Mouse (Mus musculus) heart, embryonic 10.5 days (tissue): ENCODE measurements around the gene Rpia. TPM values are rescaled to one million over a fixed set of nuclear protein-coding genes. Genes with fewer than 3 reads are reported as not detected.
"Not testable (repeated sequence)": the region's sequence is repeated elsewhere in the genome, so short reads cannot be mapped to it uniquely, and the experiment has no call there.

Source experiments
- DNase-seq: peaks from one replicate; pipeline ENCODE4 v3.0.0-alpha.2; 2017; ENCODE audit warnings: low spot score
- H3K27ac ChIP-seq: fragments of 300-500 bp; sonication (generic); 2 replicates; pipeline ENCODE4 v1.5.1; 2016; ENCODE audit warnings: mild to moderate bottlenecking
- H3K27me3 ChIP-seq: fragments of 300-500 bp; sonication (generic); 2 replicates; pipeline ENCODE4 v1.6.1; 2016; ENCODE audit warnings: mild to moderate bottlenecking; ENCODE audit not compliant: poor library complexity, insufficient read depth, severe bottlenecking
- H3K36me3 ChIP-seq: fragments of 300-500 bp; sonication (generic); 2 replicates; pipeline ENCODE4 v1.6.1; 2016; ENCODE audit warnings: mild to moderate bottlenecking, moderate library complexity
- H3K4me1 ChIP-seq: fragments of 300-500 bp; sonication (generic); 2 replicates; pipeline ENCODE4 v1.6.1; 2016; ENCODE audit warnings: mild to moderate bottlenecking
- H3K4me3 ChIP-seq: fragments of 300-500 bp; sonication (generic); 2 replicates; pipeline ENCODE4 v1.5.1; 2016; ENCODE audit warnings: mild to moderate bottlenecking, moderate library complexity
- H3K9me3 ChIP-seq: fragments of 300-500 bp; sonication (generic); 2 replicates; pipeline ENCODE4 v1.6.1; 2016; ENCODE audit warnings: mild to moderate bottlenecking, moderate library complexity
- WGBS: fragments of 180-500 bp; shearing (Covaris S2); methylation state at CpG from one replicate; pipeline ENCODE4 v1.1.7; 2016; 5-methylcytosine and 5-hydroxymethylcytosine counted together
- polyA plus RNA-seq: library from polyadenylated mRNA; unstranded; fragments of >200 nt; fragmentation: Nextera tagmentation; extraction: Ambion mirVana; gene quantifications from 2 replicates; pipeline ENCODE4 v1.2.1, GENCODE M21; 2016

Rpia gene
- 1.2 and 1.6 TPM in 2 replicates for polyA plus RNA-seq

DNA sequence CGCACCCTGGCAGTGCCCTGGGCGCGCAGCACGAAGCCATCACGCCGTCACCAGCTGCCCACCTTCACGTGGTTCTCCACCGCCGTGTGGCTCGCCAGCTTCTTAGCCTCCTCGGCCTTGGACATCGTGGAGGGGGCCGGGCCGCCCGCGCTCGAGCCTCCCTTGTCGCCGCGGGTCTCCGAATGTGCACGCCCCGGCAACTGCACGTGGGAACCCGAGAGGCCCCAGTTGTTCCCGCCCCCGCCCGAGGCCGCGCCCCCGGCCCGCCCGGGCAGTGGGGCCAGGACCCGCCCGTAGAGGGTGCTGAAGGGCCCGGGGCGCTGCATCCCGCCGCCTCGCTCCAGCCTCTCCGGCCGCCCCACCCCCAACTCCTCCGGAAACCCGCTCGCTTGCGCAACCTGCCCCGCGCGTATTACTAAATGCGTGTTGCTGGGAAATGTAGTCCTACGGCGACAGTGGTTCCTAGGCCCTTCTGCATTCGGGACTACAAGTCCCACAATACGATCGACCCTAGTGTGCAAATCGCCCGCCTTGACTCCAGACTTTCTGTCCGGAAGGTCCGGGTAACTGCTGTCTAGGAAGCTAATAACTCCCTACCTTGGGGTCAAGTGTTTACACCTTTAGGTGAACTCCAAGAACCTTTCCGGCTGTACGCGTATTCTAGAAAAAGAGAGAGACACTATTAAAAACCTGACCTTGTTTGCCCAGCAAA is at the start of gene Rpia:
Gene Rpia (minus strand): TSS at position 409 of the 712 bp plus-strand sequence.
- Histone ChIP-seq H3K27ac (peak within 1 kb of the TSS; percentile 91), H3K4me3 (peak within 1 kb of the TSS; percentile 72), H3K27me3 (no peaks in the 10 kb centered on the region), H3K36me3 (no peaks in the 10 kb centered on the region), H3K4me1 (peaks cover 23% of the 10 kb centered on the region), H3K9me3 (no peaks in the 10 kb centered on the region)
- WGBS, result under 1% methylated on average over 62 of the region's 62 CpGs
- DNase-seq, result peak; percentile 99

DNA sequence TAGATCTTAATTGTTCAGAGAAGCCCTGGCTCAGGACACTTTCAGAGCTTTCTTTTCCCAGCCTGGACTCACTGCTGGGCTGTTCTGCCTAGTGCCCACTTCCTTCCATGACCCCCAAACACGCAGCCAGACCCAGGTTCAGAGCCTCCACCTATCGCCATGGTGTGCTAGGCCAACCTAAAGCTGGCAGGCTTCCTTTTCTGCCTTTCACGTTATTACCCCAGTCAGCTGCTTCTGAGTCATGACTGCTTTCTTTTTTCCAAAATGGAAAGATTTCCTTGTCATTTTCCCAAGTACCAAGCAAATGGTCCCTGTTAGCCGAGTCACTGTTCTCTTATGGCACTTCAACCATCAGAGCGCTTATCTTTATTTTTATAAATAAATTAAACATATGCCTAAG is 48.2 kb upstream of the Rpia start:
- H3K36me3 ChIP-seq, result no peaks in the 10 kb centered on the region
- H3K27me3 ChIP-seq, result no peaks in the 10 kb centered on the region
- 67% methylated on average over 5 of the region's 5 CpGs for WGBS
- no peak for DNase-seq
- H3K4me3 ChIP-seq, result no peak overlapping the region
- H3K4me1 ChIP-seq, result peaks cover 6% of the 10 kb centered on the region
- H3K27ac ChIP-seq, result no peak overlapping the region
- no peaks in the 10 kb centered on the region for H3K9me3 ChIP-seq

DNA sequence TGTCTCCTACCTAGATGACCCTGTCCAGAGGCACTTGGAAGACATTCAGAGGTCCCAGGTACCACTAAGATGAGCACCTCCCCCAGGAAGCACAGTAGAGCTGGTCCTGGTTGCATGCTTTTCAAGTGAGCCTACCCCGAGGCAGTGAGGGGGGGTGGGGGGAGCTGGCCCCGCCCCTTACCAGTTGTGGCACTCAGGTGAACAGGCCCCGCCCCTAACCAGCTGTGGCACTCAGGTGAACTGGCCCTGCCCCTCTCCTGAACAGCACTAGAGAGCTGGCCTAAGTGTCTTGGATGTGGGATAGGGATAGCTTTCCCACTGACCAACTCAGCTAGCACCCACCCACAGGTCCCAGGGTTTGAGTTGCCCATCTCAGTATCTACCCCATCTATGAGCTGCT is 46.5 kb upstream of the Rpia start:
- WGBS, result 38% methylated on average over 3 of the region's 3 CpGs
- H3K4me3 ChIP-seq, result no peak overlapping the region
- H3K27ac ChIP-seq, result no peak overlapping the region
- H3K27me3 ChIP-seq, result no peaks in the 10 kb centered on the region
- no peaks in the 10 kb centered on the region for H3K36me3 ChIP-seq
- no peak for DNase-seq
- H3K4me1 ChIP-seq, result peaks cover 5% of the 10 kb centered on the region
- no peaks in the 10 kb centered on the region for H3K9me3 ChIP-seq

DNA sequence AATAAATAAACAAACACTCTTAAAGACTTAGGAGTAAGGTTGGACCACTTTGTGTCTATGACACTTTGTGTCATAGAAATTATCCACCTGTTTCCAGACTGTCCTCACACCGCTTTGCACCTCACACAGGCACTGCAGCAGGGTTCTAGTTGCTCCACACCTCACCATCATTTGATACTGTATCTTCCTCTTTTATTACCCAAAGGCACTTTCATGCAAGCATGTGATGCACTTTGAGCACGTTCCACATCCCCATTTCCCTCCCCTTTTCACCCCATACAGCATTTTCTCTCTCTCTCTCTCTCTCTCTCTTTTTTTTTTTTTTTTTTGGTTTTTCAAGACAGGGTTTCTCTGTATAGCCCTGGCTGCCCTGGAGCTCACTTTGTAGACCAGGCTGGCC is 45.3 kb upstream of the Rpia start:
- H3K27ac ChIP-seq, result no peak overlapping the region
- 89% methylated on average over 2 of the region's 2 CpGs for whole genome bisulfite sequencing
- no peak for DNase-seq

DNA sequence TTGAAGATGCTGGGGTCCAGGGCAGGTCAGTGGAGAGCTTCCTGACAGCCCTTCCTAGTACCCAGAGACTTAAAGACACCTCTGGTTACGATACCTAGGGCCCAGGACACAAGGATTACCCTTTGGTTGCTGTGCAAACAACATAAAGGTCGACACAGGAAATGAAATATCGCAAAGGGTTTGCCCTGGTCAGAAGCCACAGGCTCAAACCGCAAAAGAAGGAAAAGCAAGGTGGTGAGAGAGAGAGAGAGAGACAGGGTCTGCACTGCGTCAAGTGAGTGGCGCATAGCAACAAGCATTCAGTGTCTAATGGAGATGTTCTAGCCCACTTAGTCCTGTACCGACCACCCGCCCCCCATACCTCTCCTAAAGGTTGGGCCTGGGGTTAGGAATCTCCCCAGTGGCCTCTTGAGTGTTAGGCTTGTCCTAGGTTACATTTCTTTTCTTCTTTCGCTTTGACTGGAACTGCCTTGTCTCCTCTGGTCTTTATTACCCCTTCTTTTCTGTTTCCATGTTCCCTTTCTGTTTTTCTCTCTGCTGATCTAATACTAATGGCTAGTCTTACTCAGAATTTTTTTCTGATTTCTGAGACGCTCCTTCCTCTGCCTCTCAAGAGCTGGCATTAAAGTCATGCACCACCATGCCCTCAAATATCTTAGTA is 39.3 kb upstream of the Rpia start:
- no peaks in the 10 kb centered on the region for H3K9me3 ChIP-seq
- no peaks in the 10 kb centered on the region for H3K36me3 ChIP-seq
- WGBS, result 61% methylated on average over 10 of the region's 10 CpGs
- H3K27me3 ChIP-seq, result no peaks in the 10 kb centered on the region
- H3K27ac ChIP-seq, result no peak overlapping the region
- H3K4me3 ChIP-seq, result no peak overlapping the region
- peaks cover 8% of the 10 kb centered on the region; the same call in 1 of the 2 replicates for H3K4me1 ChIP-seq
- DNase-seq, result no peak

More for the DNA sequence above, 45.3 kb upstream of the Rpia start:
- no peaks in the 10 kb centered on the region for H3K27me3 ChIP-seq
- no peaks in the 10 kb centered on the region for H3K4me1 ChIP-seq
- no peaks in the 10 kb centered on the region for H3K36me3 ChIP-seq
- H3K4me3 ChIP-seq, result no peak overlapping the region
- no peaks in the 10 kb centered on the region for H3K9me3 ChIP-seq

DNA sequence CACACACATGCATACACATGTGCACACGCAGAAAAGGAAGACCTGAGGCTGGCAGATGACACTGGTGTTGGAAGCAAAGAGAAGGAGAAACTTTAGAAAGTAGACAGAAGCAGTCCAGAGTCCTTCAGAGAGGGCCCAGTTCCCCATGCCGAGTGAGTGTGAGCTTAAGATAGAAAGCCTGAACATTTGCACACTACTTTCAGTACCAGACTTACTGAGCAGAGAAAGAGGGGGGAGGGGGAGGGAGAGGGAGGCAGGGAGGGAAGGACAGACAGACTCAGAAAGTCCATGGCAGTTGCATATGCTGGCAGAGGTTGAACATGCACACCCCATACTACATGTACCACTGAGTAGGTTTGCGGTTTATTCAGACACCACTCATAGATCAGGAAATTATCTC is 38.5 kb upstream of the Rpia start:
- WGBS, result 68% methylated on average over 3 of the region's 3 CpGs
- no peak for DNase-seq
- no peaks in the 10 kb centered on the region for H3K36me3 ChIP-seq
- no peaks in the 10 kb centered on the region for H3K9me3 ChIP-seq
- H3K27ac ChIP-seq, result no peak overlapping the region
- no peak overlapping the region for H3K4me3 ChIP-seq
- H3K27me3 ChIP-seq, result no peaks in the 10 kb centered on the region
- H3K4me1 ChIP-seq, result peaks cover 8% of the 10 kb centered on the region; the same call in 1 of the 2 replicates

DNA sequence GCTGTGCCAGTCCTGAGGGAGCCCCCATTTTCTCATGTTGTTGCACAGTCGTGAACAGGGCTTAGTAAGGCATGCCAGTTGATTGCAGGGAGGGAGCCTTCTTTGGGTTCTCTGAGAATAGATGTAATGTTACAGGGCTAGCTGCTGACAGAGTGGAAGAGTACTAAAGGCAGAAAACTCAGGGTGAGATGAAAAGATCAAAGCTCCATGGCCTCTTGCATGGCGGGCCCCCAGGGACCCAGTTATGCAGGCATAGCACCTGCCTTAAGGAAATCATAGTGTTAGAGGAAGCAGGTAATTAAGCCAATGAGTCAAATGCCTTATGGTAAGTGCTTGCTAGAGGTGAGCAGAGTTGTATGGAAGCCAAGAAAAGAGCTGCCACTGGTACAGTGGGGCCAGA is 37.4 kb upstream of the Rpia start:
- DNase-seq, result no peak
- peaks cover 8% of the 10 kb centered on the region; the same call in 1 of the 2 replicates for H3K4me1 ChIP-seq
- no peak overlapping the region for H3K27ac ChIP-seq
- H3K9me3 ChIP-seq, result no peaks in the 10 kb centered on the region
- no peaks in the 10 kb centered on the region for H3K27me3 ChIP-seq
- no peaks in the 10 kb centered on the region for H3K36me3 ChIP-seq
- no peak overlapping the region for H3K4me3 ChIP-seq
- WGBS, result 58% methylated on average over 2 of the region's 2 CpGs

DNA sequence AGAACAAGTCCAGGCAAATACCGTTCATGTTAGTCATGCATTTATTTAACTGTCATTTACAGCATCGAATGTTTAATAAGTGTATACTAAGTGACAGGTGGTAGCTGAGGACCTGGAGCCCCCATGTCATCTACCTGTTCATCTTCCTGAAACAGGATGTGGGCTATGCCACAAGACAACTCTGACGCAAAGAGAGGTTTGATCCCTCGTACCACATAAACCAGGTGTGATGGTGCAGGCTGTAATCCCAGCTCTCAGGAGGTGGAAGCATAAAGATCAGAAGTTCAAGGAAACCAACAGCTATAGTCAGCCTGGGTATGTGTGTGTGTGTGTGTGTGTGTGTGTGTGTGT is 32.9 kb upstream of the Rpia start:
- Histone ChIP-seq H3K4me3 (peak overlapping the region; percentile 60), H3K27me3 (no peaks in the 10 kb centered on the region), H3K36me3 (no peaks in the 10 kb centered on the region), H3K9me3 (no peaks in the 10 kb centered on the region), H3K27ac (peak overlapping the region; percentile 82; the same call in 1 of the 2 replicates), H3K4me1 (peaks cover 17% of the 10 kb centered on the region)
- 53% methylated on average over 4 of the region's 4 CpGs for whole genome bisulfite sequencing
- DNase-seq, result peak; percentile 64

DNA sequence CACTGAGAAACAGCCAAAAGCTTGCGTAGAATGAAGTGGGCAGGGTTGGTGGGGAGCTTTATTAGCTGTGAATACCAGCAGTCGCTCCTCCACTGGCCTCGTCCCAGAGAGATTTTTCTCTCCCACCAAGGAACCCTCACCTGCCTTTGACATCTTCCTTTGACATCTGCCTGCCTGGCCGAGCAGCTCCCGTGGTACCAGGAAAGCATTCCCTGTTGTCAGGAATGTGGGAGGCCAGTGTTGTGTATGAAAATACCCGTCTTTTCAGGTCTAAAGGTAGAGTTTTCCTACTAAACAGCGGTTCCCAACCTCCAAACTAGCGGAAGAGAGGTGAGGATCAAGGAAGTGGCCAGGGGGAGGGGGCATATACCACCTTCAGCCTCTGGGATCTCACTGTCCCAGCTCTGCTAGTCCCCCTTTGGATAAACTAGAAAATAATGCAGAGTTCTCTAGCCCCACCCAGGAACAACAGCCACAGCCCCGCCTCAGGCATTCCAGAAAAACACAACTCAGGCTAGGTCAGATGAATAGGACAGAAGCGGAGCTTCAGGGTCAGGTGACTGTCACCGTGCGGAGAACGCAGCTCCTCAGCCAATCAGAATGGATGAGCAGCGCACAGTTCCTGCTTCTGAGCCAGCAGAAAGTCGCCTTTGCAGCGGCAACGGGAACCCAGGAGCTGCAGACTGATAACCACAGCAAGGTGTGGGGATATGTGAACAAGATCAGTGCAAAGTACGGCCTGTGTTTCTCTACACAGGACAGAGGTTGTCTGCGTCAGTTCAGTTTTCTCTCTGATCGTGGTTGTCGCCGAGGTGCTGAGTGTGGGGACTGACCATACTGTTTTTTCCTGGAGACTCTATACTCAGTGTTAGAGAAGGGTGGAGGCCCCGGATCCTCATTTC is 32.3 kb upstream of the Rpia start:
- peaks cover 17% of the 10 kb centered on the region for H3K4me1 ChIP-seq
- H3K4me3 ChIP-seq, result peak overlapping the region; percentile 60
- H3K36me3 ChIP-seq, result no peaks in the 10 kb centered on the region
- DNase-seq, result peak; percentile 91
- 9% methylated on average over 23 of the region's 23 CpGs for WGBS
- peak overlapping the region; percentile 82 for H3K27ac ChIP-seq
- H3K27me3 ChIP-seq, result no peaks in the 10 kb centered on the region
- no peaks in the 10 kb centered on the region for H3K9me3 ChIP-seq

DNA sequence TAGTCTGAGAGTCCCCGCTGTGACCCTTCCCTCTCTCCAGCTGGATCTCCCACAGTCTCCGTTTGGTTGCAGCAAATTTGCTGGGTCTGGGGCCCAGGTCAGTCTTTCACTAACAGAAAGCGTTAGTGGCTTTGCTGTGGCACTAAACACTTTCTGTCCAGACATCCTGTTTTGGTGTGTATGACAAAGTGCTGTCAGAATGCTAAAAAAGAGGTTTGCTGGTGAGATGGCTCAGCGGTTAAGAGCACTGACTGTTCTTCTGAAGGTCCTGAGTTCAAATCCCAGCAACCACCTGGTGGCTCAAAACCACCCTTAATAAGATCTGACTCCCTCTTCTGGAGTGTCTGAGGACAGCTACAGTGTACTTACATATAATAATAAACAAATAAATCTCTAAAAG is 31.2 kb upstream of the Rpia start:
- WGBS, result 77% methylated on average over 4 of the region's 4 CpGs
- H3K4me3 ChIP-seq, H3K27me3 ChIP-seq, H3K36me3 ChIP-seq, H3K9me3 ChIP-seq: not testable (repeated sequence)
- Histone ChIP-seq H3K4me1 (peaks cover 17% of the 10 kb centered on the region), H3K27ac (0 out of 2 replicates have a peak overlapping the region, but pooled peaks have one; percentile 42)
- DNase-seq, result peak; percentile 51

DNA sequence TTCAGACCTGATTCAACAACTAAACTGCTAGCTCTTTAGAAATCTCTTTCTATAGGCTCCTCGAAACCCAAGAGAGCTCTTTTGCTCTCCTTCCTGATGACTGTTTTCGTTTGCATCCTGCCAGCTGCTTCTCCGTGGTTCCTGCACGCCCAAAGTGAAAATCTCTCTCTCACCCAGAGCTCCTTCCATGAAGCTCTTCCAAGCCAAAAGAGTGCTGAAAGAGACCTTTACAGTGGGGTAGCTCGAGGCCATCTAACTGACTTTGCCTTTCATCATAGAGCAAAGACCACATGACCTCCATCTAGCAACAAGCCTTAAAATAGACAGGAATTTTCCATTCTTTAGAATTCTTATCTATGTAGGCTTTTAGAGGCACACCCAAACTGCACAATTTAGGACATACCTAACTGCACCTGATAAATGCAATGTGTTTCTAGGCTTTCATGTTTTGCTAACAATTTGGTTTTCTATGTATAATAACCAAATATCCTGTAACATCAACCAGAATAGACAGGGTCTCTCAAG is 30.4 kb upstream of the Rpia start:
- peak; percentile 30 for DNase-seq
- 52% methylated on average over 5 of the region's 5 CpGs for WGBS
- Histone ChIP-seq H3K27ac (peak overlapping the region; percentile 67; the same call in 1 of the 2 replicates), H3K36me3 (no peaks in the 10 kb centered on the region), H3K4me1 (peaks cover 17% of the 10 kb centered on the region), H3K4me3 (no peak overlapping the region), H3K9me3 (no peaks in the 10 kb centered on the region), H3K27me3 (no peaks in the 10 kb centered on the region)

DNA sequence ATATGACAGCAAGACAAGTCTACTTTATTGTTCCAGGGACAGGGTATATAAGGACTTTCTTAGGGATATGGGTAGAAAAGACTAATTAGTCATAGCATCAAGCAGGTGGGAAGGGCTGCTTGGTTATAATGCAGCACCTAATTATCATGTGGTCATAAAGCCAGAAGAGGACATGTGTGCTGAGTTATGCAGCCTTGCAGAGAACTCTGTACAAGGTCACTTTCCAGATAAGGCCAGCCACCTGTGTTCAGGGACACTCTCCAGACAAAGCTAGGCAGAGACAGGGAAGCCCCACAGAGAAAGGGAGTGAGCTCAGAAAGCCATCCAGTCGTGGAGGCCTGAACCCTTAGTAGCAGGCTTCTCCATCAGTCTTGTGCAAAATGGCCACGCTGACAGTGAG is 29.5 kb upstream of the Rpia start:
- peak overlapping the region; percentile 67 for H3K27ac ChIP-seq
- peaks cover 17% of the 10 kb centered on the region for H3K4me1 ChIP-seq
- no peaks in the 10 kb centered on the region for H3K36me3 ChIP-seq
- WGBS, result 54% methylated on average over 2 of the region's 2 CpGs
- peak; percentile 76 for DNase-seq
- H3K27me3 ChIP-seq, result no peaks in the 10 kb centered on the region
- no peak overlapping the region for H3K4me3 ChIP-seq
- no peaks in the 10 kb centered on the region for H3K9me3 ChIP-seq
